Mouse (Mus musculus) embryonic facial prominence, embryonic 15.5 days (tissue): ENCODE data around the gene Card10. TPM values are rescaled to one million over a fixed set of nuclear protein-coding genes. Genes with fewer than 3 reads are reported as not detected.

Experiments
- ATAC-seq: fragments of 200-750 bp; cut with Nextera tagmentation; 2 replicates; pipeline ENCODE4 v1.8.0; 2017; ENCODE audit warnings: low read depth, moderate TSS enrichment; ENCODE audit not compliant: insufficient number of reproducible peaks, low FRiP score, low TSS enrichment
- H3K27ac ChIP-seq: fragments of 300-500 bp; sonication (generic); replicated peaks from 2 replicates; pipeline ENCODE4 v1.5.1; 2015; ENCODE audit warnings: mild to moderate bottlenecking, inconsistent platforms
- H3K27me3 ChIP-seq: fragments of 300-500 bp; sonication (generic); 2 replicates; pipeline ENCODE4 v1.6.1; 2015; ENCODE audit warnings: inconsistent platforms
- H3K36me3 ChIP-seq: fragments of 300-500 bp; sonication (generic); 2 replicates; pipeline ENCODE4 v1.6.1; 2015; ENCODE audit warnings: mild to moderate bottlenecking, inconsistent platforms
- H3K4me1 ChIP-seq: fragments of 300-500 bp; sonication (generic); 2 replicates; pipeline ENCODE4 v1.6.1; 2015; ENCODE audit warnings: inconsistent platforms
- H3K4me2 ChIP-seq: fragments of 300-500 bp; sonication (generic); replicated peaks from 2 replicates; pipeline ENCODE4 v1.6.1; 2015; ENCODE audit warnings: mild to moderate bottlenecking, inconsistent platforms
- H3K4me3 ChIP-seq: fragments of 300-500 bp; sonication (generic); replicated peaks from 2 replicates; pipeline ENCODE4 v1.5.1; 2015; ENCODE audit warnings: mild to moderate bottlenecking, inconsistent platforms
- H3K9ac ChIP-seq: fragments of 300-500 bp; sonication (generic); 2 replicates; pipeline ENCODE4 v1.6.1; 2015; ENCODE audit warnings: inconsistent platforms
- H3K9me3 ChIP-seq: fragments of 300-500 bp; sonication (generic); replicated peaks from 2 replicates; pipeline ENCODE4 v1.6.1; 2016; ENCODE audit warnings: inconsistent platforms
- WGBS: fragments of 180-500 bp; shearing (Covaris S2); methylation state at CpG from one replicate; pipeline ENCODE4 v1.1.7; 2015; 5-methylcytosine and 5-hydroxymethylcytosine counted together
- polyA plus RNA-seq: library from polyadenylated mRNA; unstranded; fragments of >200 nt; fragmentation: Nextera tagmentation; extraction: Ambion mirVana; gene quantifications from 2 replicates; pipeline ENCODE4 v1.2.1, GENCODE M21; 2015

The Card10 gene
- polyA plus RNA-seq, 1 experiment from 2014 or later: 4.3 TPM

DNA sequence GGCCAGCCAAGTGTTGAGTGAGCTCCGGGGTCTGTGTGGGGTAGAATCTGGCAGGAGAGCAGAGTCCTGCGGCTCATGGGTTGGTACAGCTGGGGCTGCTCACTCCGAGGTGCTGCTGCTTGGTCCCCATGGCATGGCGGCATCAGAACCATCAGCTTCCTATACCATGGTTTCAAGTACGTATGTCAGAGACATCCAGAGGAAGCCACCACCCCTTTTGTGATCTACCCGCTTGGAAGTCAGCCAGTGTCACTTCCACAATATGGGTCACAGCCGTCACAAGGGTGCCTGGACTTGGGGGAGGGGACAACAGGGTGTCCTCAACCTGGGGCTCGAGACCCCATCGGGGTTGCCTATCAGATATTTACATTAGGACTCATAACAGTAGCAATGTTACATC lies 7.3 kb upstream of the Card10 start:
- Histone ChIP-seq H3K4me3 (no peak overlapping the region), H3K27me3 (no peaks in the 10 kb centered on the region), H3K36me3 (no peaks in the 10 kb centered on the region), H3K4me2 (no peak overlapping the region), H3K9ac (no peak overlapping the region), H3K9me3 (no peaks in the 10 kb centered on the region), H3K27ac (no peak overlapping the region), H3K4me1 (peaks cover 23% of the 10 kb centered on the region)
- 61% methylated on average over 9 of the region's 9 CpGs for WGBS
- ATAC-seq: no peak

DNA sequence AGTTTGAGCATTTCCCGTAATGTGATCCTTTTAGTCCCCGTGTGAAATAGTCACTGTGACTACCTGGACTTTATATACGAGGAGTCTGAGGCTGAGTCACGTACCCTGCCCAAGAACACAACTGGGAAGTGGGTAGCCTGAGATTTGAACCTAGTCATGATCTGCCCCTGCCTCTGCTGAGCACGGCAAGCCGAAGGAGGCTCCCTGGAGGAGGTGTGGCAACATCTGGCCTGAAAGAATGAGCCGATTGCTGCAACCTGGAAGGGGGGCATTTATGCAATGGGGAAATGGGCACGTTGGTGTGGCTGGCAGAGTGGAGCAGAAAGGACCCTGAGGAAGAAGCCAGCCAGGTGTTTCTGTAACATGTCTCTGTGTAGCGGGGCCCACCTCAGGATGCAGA lies 6.9 kb upstream of the Card10 start:
- H3K36me3 ChIP-seq: no peaks in the 10 kb centered on the region
- WGBS: 45% methylated on average over 9 of the region's 9 CpGs
- H3K27me3 ChIP-seq: no peaks in the 10 kb centered on the region
- H3K27ac ChIP-seq: no peak overlapping the region
- ATAC-seq: no peak
- H3K4me3 ChIP-seq: no peak overlapping the region
- peaks cover 21% of the 10 kb centered on the region for H3K4me1 ChIP-seq
- no peak overlapping the region for H3K4me2 ChIP-seq
- no peaks in the 10 kb centered on the region for H3K9me3 ChIP-seq
- no peak overlapping the region for H3K9ac ChIP-seq

DNA sequence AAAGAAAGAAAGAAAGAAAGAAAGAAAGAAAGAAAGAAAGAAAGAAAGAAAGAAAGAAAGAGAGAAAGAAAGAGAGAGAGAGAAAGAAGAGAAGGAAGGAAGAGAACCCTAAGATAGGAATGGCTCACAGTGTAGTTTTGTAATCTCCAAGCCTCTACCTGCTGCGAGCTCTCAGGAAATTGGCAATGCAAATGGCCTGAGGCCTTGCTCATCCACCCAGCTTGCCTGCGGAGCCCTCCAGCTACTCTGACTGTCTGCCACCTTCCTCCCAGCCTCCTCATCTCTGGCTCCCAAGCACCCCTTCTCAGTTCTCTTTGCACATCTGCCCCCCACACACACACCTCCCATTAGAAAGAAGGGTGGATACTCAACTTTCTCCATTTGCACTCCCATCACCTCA lies 6.1 kb upstream of the Card10 start:
- no peak overlapping the region for H3K4me2 ChIP-seq
- peaks cover 25% of the 10 kb centered on the region for H3K4me1 ChIP-seq
- no peak overlapping the region for H3K9ac ChIP-seq
- H3K36me3 ChIP-seq: no peaks in the 10 kb centered on the region
- no peak overlapping the region for H3K27ac ChIP-seq
- H3K27me3 ChIP-seq: no peaks in the 10 kb centered on the region
- ATAC-seq: no peak
- no peaks in the 10 kb centered on the region for H3K9me3 ChIP-seq
- no peak overlapping the region for H3K4me3 ChIP-seq
- 66% methylated on average over 2 of the region's 2 CpGs for WGBS

DNA sequence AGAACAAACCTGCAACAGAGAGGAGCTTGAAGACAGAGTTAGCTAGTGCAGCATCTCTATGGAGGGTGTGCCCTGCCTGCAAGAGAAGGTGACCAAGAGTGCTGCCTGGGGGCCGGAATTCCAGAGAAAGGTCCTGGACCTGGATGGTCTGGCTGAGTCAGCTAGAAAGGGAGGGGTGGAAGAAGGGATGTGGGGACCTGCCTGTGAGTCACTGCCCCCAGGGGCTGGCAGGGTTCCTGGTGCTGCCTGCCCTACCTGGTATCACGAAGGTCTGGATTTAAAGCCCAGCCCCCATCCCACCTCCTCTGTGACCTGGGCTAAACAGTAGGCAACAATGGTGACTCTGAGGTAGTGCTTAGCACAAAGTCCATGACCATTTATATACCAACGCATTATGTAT lies 4.3 kb upstream of the Card10 start:
- 54% methylated on average over 3 of the region's 3 CpGs for WGBS
- Histone ChIP-seq H3K9ac (no peak overlapping the region), H3K9me3 (no peaks in the 10 kb centered on the region), H3K4me3 (no peak overlapping the region), H3K27ac (no peak overlapping the region), H3K36me3 (no peaks in the 10 kb centered on the region), H3K27me3 (peaks cover 15% of the 10 kb centered on the region), H3K4me2 (no peak overlapping the region), H3K4me1 (peaks cover 43% of the 10 kb centered on the region)
- no peak for ATAC-seq

DNA sequence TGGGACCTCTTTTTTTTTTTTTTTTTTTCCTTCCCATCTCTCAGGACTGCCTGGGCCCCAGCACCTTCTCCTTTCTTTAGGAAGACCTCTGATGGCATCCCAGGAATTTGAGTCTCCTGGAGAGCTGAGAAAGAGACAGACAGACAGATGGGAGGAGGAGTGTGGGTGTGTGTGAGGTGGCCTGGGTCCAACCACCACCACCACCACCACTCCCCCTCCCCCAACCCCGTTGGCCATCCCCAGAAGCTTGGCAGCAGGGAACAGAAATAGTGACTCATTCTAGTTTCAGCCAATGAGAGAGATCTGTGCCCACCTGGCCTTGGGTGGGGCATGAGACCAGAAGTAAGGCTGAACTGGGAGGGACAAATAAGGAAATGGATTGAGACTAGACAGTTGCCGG lies 3.8 kb upstream of the Card10 start:
- no peak for ATAC-seq
- no peak overlapping the region for H3K4me2 ChIP-seq
- no peaks in the 10 kb centered on the region for H3K9me3 ChIP-seq
- H3K4me1 ChIP-seq: peaks cover 47% of the 10 kb centered on the region
- no peak overlapping the region for H3K27ac ChIP-seq
- no peaks in the 10 kb centered on the region for H3K36me3 ChIP-seq
- peaks cover 17% of the 10 kb centered on the region for H3K27me3 ChIP-seq
- no peak overlapping the region for H3K9ac ChIP-seq
- 24% methylated on average over 2 of the region's 2 CpGs for WGBS
- no peak overlapping the region for H3K4me3 ChIP-seq

DNA sequence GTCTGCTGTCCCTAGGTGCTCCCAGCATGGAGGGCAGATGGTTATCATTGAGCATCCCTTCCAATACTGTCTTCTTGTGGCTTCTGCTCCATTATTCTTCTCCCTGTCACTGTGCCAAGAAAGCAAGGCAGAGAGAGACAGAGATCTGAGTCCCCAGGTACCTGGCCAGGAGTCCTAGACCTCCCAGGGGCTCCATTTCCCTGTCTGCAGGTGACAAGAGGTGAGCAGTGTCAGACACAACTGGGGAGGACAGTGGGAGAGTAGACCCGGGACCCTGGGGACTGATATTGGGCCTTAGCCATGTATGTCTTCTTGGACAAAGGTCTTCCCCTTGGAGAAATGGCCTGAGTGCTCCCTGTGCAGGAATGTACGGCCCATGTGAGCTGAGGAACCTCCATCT lies 2.5 kb upstream of the Card10 start:
- WGBS: 68% methylated on average over 2 of the region's 2 CpGs
- Histone ChIP-seq H3K4me2 (no peak overlapping the region), H3K4me3 (no peak overlapping the region), H3K4me1 (peaks cover 51% of the 10 kb centered on the region), H3K36me3 (no peaks in the 10 kb centered on the region), H3K27ac (no peak overlapping the region), H3K27me3 (peaks cover 28% of the 10 kb centered on the region), H3K9ac (no peak overlapping the region), H3K9me3 (no peaks in the 10 kb centered on the region)
- ATAC-seq: no peak

DNA sequence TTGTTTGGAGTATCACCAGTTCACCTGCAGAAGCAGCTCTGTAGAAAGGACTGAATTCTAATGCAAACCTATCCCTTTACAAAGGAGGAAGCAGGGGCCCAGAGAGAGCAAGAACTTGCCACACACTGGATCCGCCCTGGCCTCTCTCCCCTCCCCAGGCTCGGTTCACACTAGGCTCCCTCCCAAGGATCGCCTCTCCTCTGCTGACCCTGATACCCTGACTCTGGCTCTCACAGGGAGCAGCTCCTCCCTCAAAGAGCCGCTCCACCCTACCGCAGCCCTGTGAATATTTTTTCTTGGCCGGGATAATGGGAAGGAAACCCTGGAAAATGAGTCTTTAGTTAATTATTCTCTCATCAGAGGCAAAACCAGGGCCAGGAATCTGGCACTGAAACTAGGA lies 1.5 kb upstream of the Card10 start:
- WGBS: 22% methylated on average over 6 of the region's 6 CpGs
- ATAC-seq: no peak
- H3K36me3 ChIP-seq: no peaks in the 10 kb centered on the region
- peaks cover 28% of the 10 kb centered on the region for H3K27me3 ChIP-seq
- H3K4me1 ChIP-seq: peaks cover 44% of the 10 kb centered on the region
- H3K4me2 ChIP-seq: no peak overlapping the region
- no peak overlapping the region for H3K4me3 ChIP-seq
- no peak overlapping the region for H3K9ac ChIP-seq
- no peak overlapping the region for H3K27ac ChIP-seq
- no peaks in the 10 kb centered on the region for H3K9me3 ChIP-seq

DNA sequence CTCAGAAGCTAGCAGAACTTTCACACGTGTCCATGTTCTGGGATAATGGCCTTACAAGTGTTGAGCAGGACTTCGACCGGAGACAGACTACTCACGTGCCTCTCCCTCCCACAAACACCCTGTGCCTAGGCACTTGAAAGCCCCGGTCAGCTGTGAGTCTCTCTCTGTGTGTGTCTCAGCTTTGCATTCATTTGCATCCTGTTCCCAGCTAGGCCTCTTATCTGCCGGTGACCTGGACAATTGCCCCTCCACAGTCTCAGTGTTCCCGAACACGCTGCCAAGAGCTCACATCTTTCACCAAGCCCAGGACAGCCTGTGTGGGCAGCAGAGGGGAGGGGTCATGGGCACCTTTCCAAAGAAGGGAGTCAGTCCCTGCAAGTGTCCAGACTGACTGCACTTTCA lies 658 bp upstream of the Card10 start:
- no peak overlapping the region for H3K4me2 ChIP-seq
- peaks cover 28% of the 10 kb centered on the region for H3K27me3 ChIP-seq
- peaks cover 46% of the 10 kb centered on the region for H3K4me1 ChIP-seq
- ATAC-seq: no peak
- WGBS: 23% methylated on average over 8 of the region's 8 CpGs
- H3K36me3 ChIP-seq: no peaks in the 10 kb centered on the region
- H3K9ac ChIP-seq: no peak overlapping the region
- no peaks in the 10 kb centered on the region for H3K9me3 ChIP-seq
- no peak overlapping the region for H3K27ac ChIP-seq
- H3K4me3 ChIP-seq: peak overlapping the region; percentile 65

DNA sequence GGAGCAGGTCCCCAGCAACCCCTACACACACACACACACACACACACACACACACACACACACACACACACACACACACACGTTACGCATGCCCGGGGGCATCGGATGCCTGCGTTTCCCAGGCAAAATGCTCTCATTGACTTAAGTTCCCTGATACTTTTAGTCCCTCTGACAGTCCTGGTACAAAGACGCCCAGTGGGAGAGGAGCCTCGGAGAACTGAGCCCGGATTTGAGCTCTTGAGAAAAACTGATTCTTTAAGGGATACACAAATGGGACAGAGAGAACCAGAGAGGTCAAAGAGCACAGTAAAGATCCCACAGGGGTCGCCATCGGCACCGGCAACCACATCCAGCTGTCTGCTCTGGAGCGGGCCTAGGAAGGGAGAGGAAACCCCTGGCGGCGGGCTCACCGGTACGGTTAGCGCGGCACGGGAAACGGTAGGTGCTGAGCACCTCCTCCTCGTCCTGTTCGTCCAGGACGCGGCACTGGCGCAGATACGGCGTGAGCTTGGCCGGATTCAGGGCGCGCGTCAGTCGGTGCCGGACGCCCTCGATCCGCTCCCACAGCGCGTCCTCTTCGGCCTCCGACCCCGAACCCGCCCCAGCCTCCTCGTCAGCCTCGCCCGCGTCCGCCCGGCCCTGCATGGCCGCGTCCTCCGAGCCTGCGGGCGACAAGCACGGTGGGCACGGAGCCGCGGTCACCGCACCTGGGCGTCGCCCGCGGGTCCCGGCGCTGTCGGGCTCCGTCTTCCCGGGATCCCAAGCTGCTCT lies 686 bp downstream of the Card10 start:
- ATAC-seq: peak; percentile 21; the same call in 1 of the 2 replicates
- Histone ChIP-seq H3K27ac (0 out of 2 replicates have a peak overlapping the region, but pooled peaks have one; percentile 44), H3K4me1 (peaks cover 45% of the 10 kb centered on the region), H3K27me3 (peaks cover 28% of the 10 kb centered on the region), H3K4me2 (peak overlapping the region; percentile 97), H3K9ac (peak overlapping the region; percentile 57), H3K4me3 (peak overlapping the region; percentile 65), H3K36me3 (no peaks in the 10 kb centered on the region), H3K9me3 (no peaks in the 10 kb centered on the region)
- 2% methylated on average over 67 of the region's 67 CpGs for WGBS

DNA sequence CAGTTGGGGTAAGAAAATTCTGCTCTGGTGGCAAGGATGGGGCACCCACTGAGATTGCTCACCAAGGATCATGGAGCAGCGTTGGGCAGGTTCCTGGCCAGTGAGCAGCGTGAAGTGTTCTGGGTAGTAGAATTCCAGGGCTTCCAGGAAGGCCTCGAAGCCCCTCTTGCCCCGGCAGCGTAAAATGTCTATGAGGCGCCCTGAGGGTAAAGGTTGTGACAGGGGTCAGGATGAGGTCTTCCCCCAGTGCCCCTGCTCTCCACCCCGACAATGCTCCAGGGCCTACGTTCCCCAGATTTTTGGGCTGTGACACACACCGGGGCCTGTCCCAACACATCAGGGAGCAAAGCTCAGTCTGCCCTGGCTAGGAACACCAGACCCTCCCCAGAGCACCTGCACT lies 1.3 kb downstream of the Card10 start:
- Histone ChIP-seq H3K27ac (no peak overlapping the region), H3K27me3 (peaks cover 28% of the 10 kb centered on the region), H3K4me1 (peaks cover 42% of the 10 kb centered on the region), H3K9ac (no peak overlapping the region), H3K4me3 (peak overlapping the region; percentile 65), H3K9me3 (no peaks in the 10 kb centered on the region), H3K4me2 (peak overlapping the region; percentile 97), H3K36me3 (no peaks in the 10 kb centered on the region)
- WGBS: 33% methylated on average over 9 of the region's 9 CpGs
- ATAC-seq: no peak

DNA sequence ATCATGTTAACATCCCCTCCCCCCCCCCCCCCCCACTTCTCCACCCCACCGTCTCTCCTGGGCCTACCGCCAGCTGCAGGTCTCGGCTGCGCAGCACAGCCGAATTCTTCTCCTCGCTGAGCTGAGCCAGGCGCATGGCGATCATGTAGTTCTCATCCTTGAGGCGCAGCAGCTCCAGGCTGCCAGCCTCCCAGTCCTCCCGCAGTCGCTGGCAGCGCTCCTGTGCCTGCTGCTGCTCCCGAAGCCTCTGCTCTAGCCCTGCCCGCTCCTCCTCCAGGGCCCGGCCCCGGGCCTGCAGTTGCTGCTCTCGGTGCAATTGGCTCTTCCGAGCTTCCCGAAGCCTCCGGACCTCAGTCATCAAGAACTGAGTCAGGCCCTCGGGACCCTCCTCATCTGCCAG lies 3.8 kb downstream of the Card10 start:
- Histone ChIP-seq H3K27ac (no peak overlapping the region), H3K9me3 (no peaks in the 10 kb centered on the region), H3K9ac (no peak overlapping the region), H3K36me3 (no peaks in the 10 kb centered on the region), H3K4me1 (peaks cover 41% of the 10 kb centered on the region), H3K4me2 (peak overlapping the region; percentile 30; the same call in 1 of the 2 replicates), H3K27me3 (peaks cover 28% of the 10 kb centered on the region), H3K4me3 (no peak overlapping the region)
- ATAC-seq: no peak
- WGBS: 30% methylated on average over 21 of the region's 21 CpGs

DNA sequence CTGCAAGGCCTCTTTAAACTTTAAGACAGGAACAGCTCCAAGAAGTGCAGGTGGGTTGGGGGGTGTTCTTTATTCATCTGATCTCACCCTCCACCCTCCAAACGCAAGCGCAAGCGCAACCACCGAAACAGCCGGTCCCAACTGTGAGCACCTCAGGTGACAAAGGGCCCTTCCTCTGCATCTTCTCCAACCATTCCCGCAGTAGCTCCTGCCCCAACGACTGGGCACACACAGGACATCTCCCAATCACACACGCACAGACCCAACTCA lies 5.8 kb downstream of the Card10 start:
- H3K4me3 ChIP-seq: no peak overlapping the region
- H3K36me3 ChIP-seq: no peaks in the 10 kb centered on the region
- no peak overlapping the region for H3K9ac ChIP-seq
- H3K27me3 ChIP-seq: peaks cover 12% of the 10 kb centered on the region
- no peak overlapping the region for H3K4me2 ChIP-seq
- no peak overlapping the region for H3K27ac ChIP-seq
- H3K9me3 ChIP-seq: no peaks in the 10 kb centered on the region
- H3K4me1 ChIP-seq: peaks cover 22% of the 10 kb centered on the region
- 67% methylated on average over 8 of the region's 8 CpGs for WGBS
- ATAC-seq: no peak
